10 mouse cellular contexts compared by ENCODE assay signal in genomic region chr13:111943392-111944088, GRCm38 (mm10).
A peak's percentile ranks its signal among the peaks of the same experiment; 100 is the strongest.
DNase-seq lines count a peak whose midpoint lies in the region; ATAC-seq and TF ChIP-seq lines count a peak whose summit lies in the region.
"Had no signal": no experiment of that assay in that cellular context is flagged by ENCODE, and none has a peak within 500 bp of the region (broad histone marks: within the 10 kb centered on the region; RNA-seq: fewer than 3 reads in every experiment).

No protein-coding gene starts in this region.

- 0 out of 2 replicates have a peak, but pooled peaks cover 3% of the 10 kb centered on the region for H3K27me3 ChIP-seq in hindbrain, embryonic 13.5 days
- no peaks in the 10 kb centered on the region for H3K27me3 ChIP-seq in hindbrain, embryonic 11.5 days (ENCODE audit: control insufficient read depth, insufficient read depth, low read length)
- H3K27me3 ChIP-seq in spleen, adult 2 months (ENCODE audit: control insufficient read depth, insufficient read depth, low read length), result no peaks in the 10 kb centered on the region
- no peaks in the 10 kb centered on the region for H3K27me3 ChIP-seq in embryonic facial prominence, embryonic 15.5 days
- H3K27me3 ChIP-seq in neural tube, embryonic 15.5 days (replicated peaks), result no peaks in the 10 kb centered on the region

- no peak for TF ChIP-seq POLR2A in spleen, adult 2 months (IDR thresholded peaks at IDR 0.05; ENCODE audit: low read depth, low read length)

- no peak overlapping the region for H3K4me3 ChIP-seq in hindbrain, embryonic 13.5 days
- H3K4me3 ChIP-seq in hindbrain, embryonic 11.5 days (ENCODE audit: low read depth, low read length), result no peak overlapping the region
- H3K4me3 ChIP-seq in spleen, adult 2 months (ENCODE audit: extremely low read depth, insufficient read depth, insufficient read length), result no peak overlapping the region
- no peak overlapping the region for H3K4me3 ChIP-seq in embryonic facial prominence, embryonic 15.5 days (replicated peaks)
- no peak overlapping the region for H3K4me3 ChIP-seq in neural tube, embryonic 15.5 days (replicated peaks)
- H3K4me3 ChIP-seq: megakaryocyte, embryonic 14.5 days had no signal

- 53% methylated on average over 15 of the region's 15 CpGs for WGBS in hindbrain, embryonic 13.5 days
- WGBS in hindbrain, embryonic 11.5 days, result 58% methylated on average over 15 of the region's 15 CpGs
- WGBS in spleen, adult 2 months, result 81% methylated on average over 15 of the region's 15 CpGs
- 54% methylated on average over 15 of the region's 15 CpGs for WGBS in embryonic facial prominence, embryonic 15.5 days
- WGBS in neural tube, embryonic 15.5 days, result 47% methylated on average over 15 of the region's 15 CpGs

- H3K9me3 ChIP-seq in hindbrain, embryonic 13.5 days, result no peaks in the 10 kb centered on the region
- H3K9me3 ChIP-seq in hindbrain, embryonic 11.5 days (ENCODE audit: control insufficient read depth, low read length), result no peaks in the 10 kb centered on the region
- no peaks in the 10 kb centered on the region for H3K9me3 ChIP-seq in embryonic facial prominence, embryonic 15.5 days (replicated peaks)
- H3K9me3 ChIP-seq in neural tube, embryonic 15.5 days (replicated peaks), result no peaks in the 10 kb centered on the region

- ATAC-seq in hindbrain, embryonic 13.5 days (ENCODE audit: low FRiP score), result 0 out of 2 replicates have a peak, but pooled peaks have one; percentile 21
- no peak for ATAC-seq in hindbrain, embryonic 11.5 days (ENCODE audit: low FRiP score)
- ATAC-seq in embryonic facial prominence, embryonic 15.5 days (ENCODE audit: insufficient number of reproducible peaks, low FRiP score, low TSS enrichment, low read depth), result no peak
- peak; percentile 79; the same call in 1 of the 2 replicates for ATAC-seq in neural tube, embryonic 15.5 days (ENCODE audit: low FRiP score)

- DNase-seq in hindbrain, embryonic 11.5 days (ENCODE audit: low spot score), result no peak
- no peak for DNase-seq in spleen, adult 2 months (ENCODE audit: low read depth in 1 of 2, low spot score in 2 of 2)
- no peak for DNase-seq in spleen, postnatal 4 days (ENCODE audit: low spot score in 2 of 2)
- DNase-seq in layer of hippocampus, postnatal 14 days (ENCODE audit: low spot score in 2 of 2), result no peak
- no peak for DNase-seq in lung, postnatal 14 days
- DNase-seq: thymus, postnatal 36 days had no signal

- no peak overlapping the region for H3K4me2 ChIP-seq in hindbrain, embryonic 13.5 days
- no peak overlapping the region for H3K4me2 ChIP-seq in hindbrain, embryonic 11.5 days (replicated peaks; ENCODE audit: low read depth, low read length)
- no peak overlapping the region for H3K4me2 ChIP-seq in embryonic facial prominence, embryonic 15.5 days (replicated peaks)
- H3K4me2 ChIP-seq in neural tube, embryonic 15.5 days, result no peak overlapping the region

- peak overlapping the region; percentile 25; the same call in 1 of the 2 replicates for H3K9ac ChIP-seq in hindbrain, embryonic 13.5 days
- H3K9ac ChIP-seq in hindbrain, embryonic 11.5 days (ENCODE audit: low read depth, low read length), result no peak overlapping the region
- H3K9ac ChIP-seq in embryonic facial prominence, embryonic 15.5 days, result no peak overlapping the region
- no peak overlapping the region for H3K9ac ChIP-seq in neural tube, embryonic 15.5 days (replicated peaks)

- H3K36me3 ChIP-seq in hindbrain, embryonic 13.5 days, result no peaks in the 10 kb centered on the region
- no peaks in the 10 kb centered on the region for H3K36me3 ChIP-seq in hindbrain, embryonic 11.5 days (ENCODE audit: control insufficient read depth, insufficient read depth, low read length)
- H3K36me3 ChIP-seq in spleen, adult 2 months (ENCODE audit: control insufficient read depth, insufficient read depth, low read length), result no peaks in the 10 kb centered on the region
- no peaks in the 10 kb centered on the region for H3K36me3 ChIP-seq in embryonic facial prominence, embryonic 15.5 days
- H3K36me3 ChIP-seq in neural tube, embryonic 15.5 days, result no peaks in the 10 kb centered on the region

- TF ChIP-seq CTCF in spleen, adult 2 months (IDR thresholded peaks at IDR 0.05; ENCODE audit: extremely low read depth, insufficient read depth, insufficient read length, insufficient replicate concordance), result no peak

- peaks cover 13% of the 10 kb centered on the region for H3K4me1 ChIP-seq in hindbrain, embryonic 13.5 days (replicated peaks)
- H3K4me1 ChIP-seq in hindbrain, embryonic 11.5 days (replicated peaks; ENCODE audit: control insufficient read depth, insufficient read depth, low read length), result no peaks in the 10 kb centered on the region
- H3K4me1 ChIP-seq in spleen, adult 2 months (ENCODE audit: control insufficient read depth, insufficient read depth, insufficient read length), result peaks cover 30% of the 10 kb centered on the region
- H3K4me1 ChIP-seq in embryonic facial prominence, embryonic 15.5 days, result peaks cover 12% of the 10 kb centered on the region
- H3K4me1 ChIP-seq in neural tube, embryonic 15.5 days, result peaks cover 13% of the 10 kb centered on the region
- H3K4me1 ChIP-seq: megakaryocyte, embryonic 14.5 days had no signal

- peak overlapping the region; percentile 42; the same call in 1 of the 2 replicates for H3K27ac ChIP-seq in hindbrain, embryonic 13.5 days
- no peak overlapping the region for H3K27ac ChIP-seq in hindbrain, embryonic 11.5 days (ENCODE audit: low read depth, low read length)
- H3K27ac ChIP-seq in spleen, adult 2 months (ENCODE audit: insufficient read depth, low read length), result peak overlapping the region; percentile 2; the same call in 1 of the 2 replicates
- H3K27ac ChIP-seq in embryonic facial prominence, embryonic 15.5 days (replicated peaks), result 0 out of 2 replicates have a peak overlapping the region, but pooled peaks have one; percentile 7
- H3K27ac ChIP-seq in neural tube, embryonic 15.5 days (replicated peaks), result peak overlapping the region; percentile 49; the same call in 1 of the 2 replicates

Comparison
In these comparisons a context has a peak if more than half of its experiments do, and no peak if none do; other contexts are left out.
1. ATAC-seq: peak in hindbrain, embryonic 13.5 days (single experiment) and neural tube, embryonic 15.5 days (single experiment); none in hindbrain, embryonic 11.5 days (single experiment) and embryonic facial prominence, embryonic 15.5 days (single experiment).